Mouse (Mus musculus) liver, adult 2 months (tissue): ENCODE measurements around the gene Mapk14. TPM values are rescaled to one million over a fixed set of nuclear protein-coding genes. Genes with fewer than 3 reads are reported as not detected.
"Not testable (repeated sequence)": the region's sequence is repeated elsewhere in the genome, so short reads cannot be mapped to it uniquely, and the experiment has no call there.

Experiments
- DNase-seq: peaks from one replicate; pipeline ENCODE4 v3.0.0-alpha.2; 2011; ENCODE audit warnings: low read depth, low spot score; ENCODE audit errors: extremely low read depth
- H3K27ac ChIP-seq: fragments of 200-500 bp; replicated peaks from 2 replicates; pipeline ENCODE4 v1.5.1; 2012; ENCODE audit warnings: low read depth, mild to moderate bottlenecking, control low read depth, inconsistent platforms, low read length; ENCODE audit not compliant: insufficient read depth
- H3K27me3 ChIP-seq: fragments of 200-500 bp; 2 replicates; pipeline ENCODE4 v1.6.1; 2012; ENCODE audit warnings: mild to moderate bottlenecking, moderate library complexity, low read length, inconsistent platforms; ENCODE audit not compliant: control insufficient read depth, insufficient read depth
- H3K36me3 ChIP-seq: fragments of 200-500 bp; 2 replicates; pipeline ENCODE4 v1.6.1; 2012; ENCODE audit warnings: low read length, inconsistent platforms; ENCODE audit not compliant: control insufficient read depth, insufficient read depth
- H3K4me1 ChIP-seq: fragments of 200-500 bp; 2 replicates; pipeline ENCODE4 v1.6.1; 2011; ENCODE audit warnings: low read length; ENCODE audit not compliant: control insufficient read depth, insufficient read depth
- H3K4me3 ChIP-seq: fragments of 200-500 bp; 2 replicates; pipeline ENCODE4 v1.5.1; 2011; ENCODE audit warnings: low read depth, mild to moderate bottlenecking, control low read depth, low read length, moderate library complexity; ENCODE audit not compliant: insufficient read depth
- H3K79me2 ChIP-seq: fragments of 200-500 bp; 2 replicates; pipeline ENCODE4 v1.6.1; 2012; ENCODE audit warnings: inconsistent platforms, mild to moderate bottlenecking, low read length, moderate library complexity; ENCODE audit not compliant: control insufficient read depth, insufficient read depth
- H3K9ac ChIP-seq: fragments of 200-500 bp; 2 replicates; pipeline ENCODE4 v1.6.1; 2012; ENCODE audit warnings: low read depth, mild to moderate bottlenecking, control low read depth, inconsistent platforms, low read length
- CTCF ChIP-seq: fragments of 200-500 bp; IDR thresholded peaks from 2 replicates; pipeline ENCODE4 v1.5.1; 2011; ENCODE audit warnings: low read depth, low read length, control low read depth
- POLR2A ChIP-seq: fragments of 200-500 bp; IDR thresholded peaks from 2 replicates; pipeline ENCODE4 v1.6.1; 2011; ENCODE audit warnings: low read length, control low read depth; ENCODE audit not compliant: insufficient read depth; ENCODE audit errors: extremely low read depth
- WGBS: fragments of 180-500 bp; shearing (Covaris S2); methylation state at CpG from one replicate; pipeline ENCODE4 v1.1.7; 2018; 5-methylcytosine and 5-hydroxymethylcytosine counted together
- polyA plus RNA-seq: library from polyadenylated mRNA; depleted of rRNA; stranded (reverse); fragments of >200 nt; gene quantifications from 2 replicates; pipeline ENCODE4 v1.2.3, GENCODE M21; 2012
- total RNA-seq: library from RNA; depleted of rRNA; stranded (reverse); fragments of >200 nt; gene quantifications from 2 replicates; pipeline ENCODE4 v1.2.3, GENCODE M21; 2014

Mapk14 gene
- total and polyA plus RNA-seq, 2 experiments: 37.7 to 51.6 TPM

GRCm38 (mm10) chr17:28766781-28767515 is 75.8 kb downstream of the Mapk14 start:
- Histone ChIP-seq H3K4me1 (peaks cover 3% of the 10 kb centered on the region; the same call in 1 of the 2 replicates), H3K27ac (no peak overlapping the region), H3K36me3 (no peaks in the 10 kb centered on the region), H3K9ac (no peak overlapping the region), H3K4me3 (no peak overlapping the region), H3K79me2 (no peaks in the 10 kb centered on the region), H3K27me3 (peaks cover 17% of the 10 kb centered on the region)
- TF ChIP-seq CTCF (no peak), POLR2A (no peak)
- DNase-seq: no peak
- WGBS: 83% methylated on average over 11 of the region's 11 CpGs

GRCm38 (mm10) chr17:28769121-28769874 is 78.2 kb downstream of the Mapk14 start, which contains the start of gene Mapk13:
TSS of gene Mapk13 (plus strand) at chr17:28769297.
- Histone ChIP-seq H3K36me3 (no peaks in the 10 kb centered on the region), H3K4me3 (peak within 1 kb of the TSS; percentile 51; the same call in 1 of the 2 replicates), H3K27me3 (peaks cover 17% of the 10 kb centered on the region), H3K4me1 (peaks cover 3% of the 10 kb centered on the region; the same call in 1 of the 2 replicates), H3K9ac (peak within 1 kb of the TSS; percentile 55), H3K79me2 (no peaks in the 10 kb centered on the region), H3K27ac (no peak within 1 kb of the TSS)
- WGBS: 2% methylated on average over 58 of the region's 58 CpGs
- TF ChIP-seq POLR2A (no peak), CTCF (no peak)
- no peak for DNase-seq

- no peak for DNase-seq
- TF ChIP-seq CTCF (no peak), POLR2A (no peak)
- Histone ChIP-seq H3K4me1 (peaks cover 3% of the 10 kb centered on the region; the same call in 1 of the 2 replicates), H3K27me3 (peaks cover 17% of the 10 kb centered on the region), H3K79me2 (no peaks in the 10 kb centered on the region), H3K36me3 (no peaks in the 10 kb centered on the region), H3K9ac (no peak overlapping the region), H3K4me3 (peak overlapping the region; percentile 1; the same call in 1 of the 2 replicates), H3K27ac (no peak overlapping the region)
- 11% methylated on average over 22 of the region's 24 CpGs for WGBS
These were observed 78.8 kb downstream of the Mapk14 start for GRCm38 (mm10) chr17:28769875-28770421.

- Histone ChIP-seq H3K4me3 (no peak overlapping the region), H3K4me1 (peaks cover 3% of the 10 kb centered on the region; the same call in 1 of the 2 replicates), H3K27me3 (peaks cover 17% of the 10 kb centered on the region), H3K36me3 (no peaks in the 10 kb centered on the region), H3K27ac (no peak overlapping the region), H3K79me2 (no peaks in the 10 kb centered on the region), H3K9ac (no peak overlapping the region)
- no peak for TF ChIP-seq CTCF
- TF ChIP-seq POLR2A: no peak
- DNase-seq: no peak
- 91% methylated on average over 5 of the region's 5 CpGs for WGBS
These were observed 80.2 kb downstream of the Mapk14 start for GRCm38 (mm10) chr17:28771289-28771688.

GRCm38 (mm10) chr17:28774303-28774702 is 83.2 kb downstream of the Mapk14 start:
- H3K4me3 ChIP-seq, H3K9ac ChIP-seq, DNase-seq, H3K27ac ChIP-seq, H3K4me1 ChIP-seq, H3K79me2 ChIP-seq, H3K36me3 ChIP-seq: not testable (repeated sequence)
- 94% methylated on average over 9 of the region's 9 CpGs for WGBS
- H3K27me3 ChIP-seq: peaks cover 12% of the 10 kb centered on the region
